Mouse (Mus musculus) heart, adult 11 months (tissue): ENCODE data around the gene Plekha3.

Source experiments
- DNase-seq: peaks from one replicate; pipeline ENCODE4 v3.0.0; 2022

Plekha3 gene

DNA sequence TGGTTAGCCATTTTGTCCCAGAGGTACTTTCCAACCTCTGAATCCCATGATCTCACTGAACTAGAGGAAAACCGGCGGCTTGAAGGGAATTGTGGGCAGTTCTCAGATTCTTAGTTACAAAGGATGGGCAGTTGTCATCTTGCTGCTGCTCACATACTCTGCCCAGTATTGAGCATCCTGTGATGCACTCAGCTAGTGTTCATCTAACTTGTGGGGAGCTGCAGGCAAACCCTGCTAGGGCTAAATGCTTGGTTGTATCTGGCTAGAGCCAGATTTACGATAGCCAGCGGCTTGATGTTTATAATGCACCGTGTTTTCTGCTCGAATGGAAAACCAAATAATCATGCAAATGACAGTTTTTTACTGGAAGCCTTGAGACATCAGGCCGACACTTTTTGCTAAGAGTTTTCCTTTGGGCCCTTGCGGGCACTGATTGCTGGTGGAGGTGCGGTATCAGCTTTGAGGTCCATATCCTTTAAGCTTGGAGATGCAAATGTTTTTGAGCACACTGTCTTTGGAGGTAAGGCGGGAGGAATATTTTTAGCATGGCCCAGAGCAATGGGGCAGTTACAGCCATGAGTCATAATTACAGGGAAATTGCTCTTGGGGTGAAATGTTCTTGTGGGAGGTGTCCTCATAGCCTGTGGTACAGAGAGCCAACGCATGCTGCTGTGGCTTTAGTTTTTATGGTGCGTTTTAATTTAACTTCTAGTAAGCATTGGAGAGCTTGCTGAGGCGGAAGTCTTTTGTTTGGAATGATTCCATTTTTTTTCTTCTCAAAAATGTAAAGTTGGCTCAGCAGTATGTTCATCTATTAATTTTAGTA, 1.5 kb downstream of the Plekha3 start:
- DNase-seq = no peak

DNA sequence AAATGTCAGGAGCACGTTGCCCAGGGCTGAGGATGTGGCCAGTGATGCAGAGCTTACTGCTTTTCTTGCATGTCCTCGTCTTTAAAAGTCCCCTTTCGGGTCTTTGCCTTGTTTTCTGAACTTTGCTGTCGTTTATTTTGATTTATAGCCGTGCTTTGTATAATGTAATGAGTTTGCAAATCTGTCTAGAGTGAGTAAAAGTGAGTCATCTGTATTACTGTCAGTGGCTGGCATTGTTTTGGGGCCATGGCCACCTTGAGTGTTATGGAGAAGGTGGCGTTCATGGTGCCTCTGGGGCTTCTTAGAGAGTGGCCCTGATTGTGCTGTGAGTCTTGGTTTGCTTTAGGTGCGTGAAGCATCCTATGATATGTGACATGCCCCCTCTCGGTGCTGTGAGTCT, 7.2 kb downstream of the Plekha3 start:
- peak; percentile 63 for DNase-seq

- peak; percentile 34 for DNase-seq
Observed at GRCm38 (mm10) chr2:76686986-76687385, 11.9 kb downstream of the Plekha3 start.

DNA sequence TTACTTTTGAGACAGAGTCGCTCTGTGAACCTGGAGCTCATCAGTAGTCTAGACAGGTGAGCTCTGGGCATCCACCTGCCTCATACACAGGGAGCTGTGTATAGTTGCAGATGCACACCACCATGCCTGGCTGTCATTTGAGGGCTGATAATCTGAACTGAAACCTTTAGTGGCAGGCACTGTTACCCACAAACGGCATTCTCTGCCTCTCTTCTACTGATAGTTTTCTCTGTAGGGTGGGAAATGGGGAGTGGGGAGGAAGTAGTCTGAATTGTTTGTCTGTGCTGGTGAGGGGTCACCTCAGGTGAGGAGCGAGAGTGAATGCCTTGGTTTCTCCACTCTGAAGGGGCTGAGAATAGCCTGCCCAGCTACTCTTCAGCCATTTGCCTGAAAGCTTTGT, 12.5 kb downstream of the Plekha3 start:
- DNase-seq = peak; percentile 16

- peak; percentile 91 for DNase-seq
Observed at GRCm38 (mm10) chr2:76688162-76688561, 13.1 kb downstream of the Plekha3 start.

GRCm38 (mm10) chr2:76690436-76691204, 15.5 kb downstream of the Plekha3 start:
- DNase-seq = peak; percentile 99

- DNase-seq = peak; percentile 54
Observed at GRCm38 (mm10) chr2:76693765-76694164, 18.7 kb downstream of the Plekha3 start.

- peak; percentile 97 for DNase-seq
Observed at GRCm38 (mm10) chr2:76695290-76695689, 20.2 kb downstream of the Plekha3 start.

DNA sequence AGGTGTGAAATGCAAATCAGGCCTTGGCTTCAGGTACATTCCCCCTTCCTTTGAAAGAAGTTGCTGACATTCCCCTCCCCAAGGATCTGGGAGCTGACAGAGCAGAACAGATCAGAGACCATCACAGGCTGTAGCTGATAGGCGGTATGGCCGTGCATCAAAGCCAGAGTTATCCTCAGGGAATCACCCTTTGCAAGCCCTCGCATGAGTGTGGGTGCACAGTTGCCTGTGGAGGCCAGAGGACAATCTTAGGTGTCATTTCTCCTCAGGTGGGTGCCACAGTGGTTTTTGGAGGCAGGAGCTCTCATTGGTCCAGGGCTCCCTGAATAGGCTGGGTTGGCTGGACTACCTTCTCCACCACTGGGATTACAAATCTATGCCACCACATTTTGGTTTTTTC, 27.1 kb downstream of the Plekha3 start:
- no peak for DNase-seq

DNA sequence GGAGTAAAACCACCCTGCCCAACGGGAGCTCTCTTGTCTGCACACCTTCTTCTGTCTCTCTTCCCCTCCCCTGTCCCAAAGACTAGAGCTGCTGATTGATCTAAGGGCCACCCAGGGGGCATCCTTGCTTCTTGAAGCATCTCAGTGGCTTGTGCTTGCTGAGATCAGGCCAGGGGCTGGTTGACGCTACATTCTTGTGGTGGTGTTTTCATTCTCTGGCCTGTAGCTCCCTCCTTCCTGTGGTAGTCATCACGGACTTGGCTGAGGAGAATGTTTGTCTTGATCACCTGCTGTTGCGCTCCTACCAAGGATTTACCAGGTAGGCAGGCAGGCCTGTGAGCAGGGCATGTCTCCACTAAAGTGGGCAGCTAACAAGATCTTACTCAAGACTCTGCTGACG, 27.7 kb downstream of the Plekha3 start:
- DNase-seq = no peak

DNA sequence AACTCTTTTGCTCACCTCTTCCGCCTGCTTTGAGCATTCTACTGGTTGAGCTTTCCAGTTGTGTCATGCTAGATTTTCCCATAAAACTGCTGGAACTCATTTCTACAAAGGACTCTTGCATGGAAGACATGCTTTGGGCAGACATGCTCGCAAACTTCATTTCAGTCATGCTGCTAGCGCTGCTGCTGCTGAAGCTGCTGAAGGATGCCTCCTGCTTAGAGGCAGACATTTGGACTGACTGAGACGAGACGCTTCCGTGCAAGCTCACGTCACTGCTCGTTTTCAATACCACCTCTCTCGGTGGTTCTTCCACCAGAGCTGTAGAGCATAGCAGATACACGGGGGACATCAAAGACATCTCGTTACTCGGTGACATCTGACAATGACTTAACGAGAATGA, 30.6 kb downstream of the Plekha3 start:
- peak; percentile 65 for DNase-seq

- DNase-seq = no peak
Observed at GRCm38 (mm10) chr2:76708512-76708911, 33.4 kb downstream of the Plekha3 start.

DNA sequence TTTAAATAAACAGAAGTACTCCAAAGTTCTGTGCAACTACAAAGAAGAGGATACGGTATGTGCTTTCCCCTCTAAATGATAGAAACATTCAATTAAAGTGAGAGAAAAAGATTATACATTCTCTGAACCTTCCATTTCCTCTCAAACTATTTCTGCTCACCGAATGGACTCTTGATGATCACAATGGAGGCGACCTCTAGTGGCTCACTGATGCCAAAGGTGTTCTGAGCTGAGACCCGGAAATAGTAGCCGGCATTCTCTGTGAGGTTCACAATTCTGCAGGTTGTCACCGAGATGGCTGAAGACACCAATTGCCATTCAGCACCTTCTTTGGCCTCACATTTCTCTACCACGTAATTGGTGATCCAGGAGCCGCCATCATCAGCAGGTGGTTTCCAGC, 39.9 kb downstream of the Plekha3 start:
- DNase-seq = peak; percentile 67

GRCm38 (mm10) chr2:76719650-76720049, 44.6 kb downstream of the Plekha3 start:
- peak; percentile 82 for DNase-seq
